Mouse (Mus musculus) midbrain, embryonic 14.5 days (tissue): ENCODE results near the gene Cx3cr1. TPM values are rescaled to one million over a fixed set of nuclear protein-coding genes. Genes with fewer than 3 reads are reported as not detected.
"Not testable (repeated sequence)": the region's sequence is repeated elsewhere in the genome, so short reads cannot be mapped to it uniquely, and the experiment has no call there.

Experiments used
- ATAC-seq: fragments of 200-750 bp; cut with Nextera tagmentation; 2 replicates; pipeline ENCODE4 v1.8.0; 2017; ENCODE audit warnings: moderate number of reproducible peaks, moderate library complexity; ENCODE audit not compliant: low FRiP score, low TSS enrichment
- DNase-seq: peaks from one replicate; pipeline ENCODE4 v3.0.0-alpha.2; 2015
- H3K27ac ChIP-seq: fragments of 300-500 bp; sonication (generic); replicated peaks from 2 replicates; pipeline ENCODE4 v1.5.1; 2014; ENCODE audit warnings: mild to moderate bottlenecking, low read depth, low read length, moderate library complexity
- H3K27me3 ChIP-seq: fragments of 300-500 bp; sonication (generic); 2 replicates; pipeline ENCODE4 v1.6.1; 2014; ENCODE audit warnings: low read length, control low read depth, mixed read lengths; ENCODE audit not compliant: control insufficient read depth, insufficient read depth
- H3K36me3 ChIP-seq: fragments of 300-500 bp; sonication (generic); 2 replicates; pipeline ENCODE4 v1.6.1; 2014; ENCODE audit warnings: low read length, control low read depth; ENCODE audit not compliant: control insufficient read depth, insufficient read depth
- H3K4me1 ChIP-seq: fragments of 300-500 bp; sonication (generic); 2 replicates; pipeline ENCODE4 v1.6.1; 2014; ENCODE audit warnings: mild to moderate bottlenecking, antibody characterized with exemption, low read length, control low read depth; ENCODE audit not compliant: control insufficient read depth, insufficient read depth
- H3K4me2 ChIP-seq: fragments of 300-500 bp; sonication (generic); 2 replicates; pipeline ENCODE4 v1.6.1; 2014; ENCODE audit warnings: mild to moderate bottlenecking, low read length, moderate library complexity
- H3K4me3 ChIP-seq: fragments of 300-500 bp; sonication (generic); replicated peaks from 2 replicates; pipeline ENCODE4 v1.5.1; 2014; ENCODE audit warnings: low read depth, low read length
- H3K9ac ChIP-seq: fragments of 300-500 bp; sonication (generic); replicated peaks from 2 replicates; pipeline ENCODE4 v1.6.1; 2014; ENCODE audit warnings: mild to moderate bottlenecking, low read length, moderate library complexity
- H3K9me3 ChIP-seq: fragments of 300-500 bp; sonication (generic); 2 replicates; pipeline ENCODE4 v1.6.1; 2016; ENCODE audit warnings: low read length, control low read depth, mixed read lengths; ENCODE audit not compliant: control insufficient read depth
- WGBS: fragments of 180-500 bp; shearing (Covaris S2); extraction: QIAGEN DNeasy Blood & Tissue Kit; methylation state at CpG from one replicate; pipeline ENCODE4 v1.1.7; 2014; 5-methylcytosine and 5-hydroxymethylcytosine counted together
- polyA plus RNA-seq: library from polyadenylated mRNA; unstranded; fragments of >200 nt; fragmentation: Nextera tagmentation; extraction: Ambion mirVana; gene quantifications from 2 replicates; pipeline ENCODE4 v1.2.1, GENCODE M21; 2014

Cx3cr1 gene
- polyA plus RNA-seq, 1 experiment from 2014 or later, result 5.0 TPM

DNA sequence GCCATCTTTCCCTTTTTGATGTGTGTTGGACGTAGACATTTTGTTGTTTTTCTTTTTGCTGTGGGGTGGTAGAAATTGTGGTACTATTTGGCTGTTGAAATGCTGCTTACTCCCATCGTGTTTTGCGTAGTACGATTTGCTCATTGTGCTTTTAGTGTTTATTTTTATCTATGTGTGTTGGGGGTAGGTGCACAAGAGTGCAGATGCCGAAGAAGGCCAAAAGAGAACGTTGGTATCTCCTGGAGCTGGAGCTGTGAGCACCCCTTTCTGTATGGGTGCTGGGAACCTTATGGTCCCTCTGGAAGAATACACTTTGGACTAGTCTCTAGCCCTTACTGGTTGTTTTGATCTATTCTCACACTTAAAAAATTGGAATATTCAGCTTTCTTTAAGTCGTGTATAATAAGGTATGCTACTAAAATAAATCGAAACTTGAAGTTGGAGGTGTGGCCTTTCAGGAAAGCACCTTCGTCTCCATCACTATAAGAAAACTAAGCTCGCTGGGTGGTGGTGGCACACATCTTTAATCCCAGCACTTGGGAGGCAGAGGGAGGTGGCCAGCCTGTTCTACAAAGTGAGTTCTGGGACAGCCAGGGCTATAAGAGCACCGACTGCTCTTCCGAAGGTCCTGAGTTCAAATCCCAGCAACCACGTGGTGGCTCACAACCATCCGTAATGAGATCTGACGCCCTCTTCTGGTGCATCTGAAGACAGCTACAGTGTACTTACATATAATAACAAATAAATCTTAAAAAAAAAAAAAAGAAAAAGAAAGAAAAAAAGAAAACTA, 41.7 kb upstream of the Cx3cr1 start:
- WGBS, result 83% methylated on average over 15 of the region's 15 CpGs
- ATAC-seq (no peak), DNase-seq (no peak)
- Histone ChIP-seq H3K27me3 (no peaks in the 10 kb centered on the region), H3K4me1 (peaks cover 7% of the 10 kb centered on the region), H3K27ac (peak overlapping the region; percentile 94), H3K36me3 (0 out of 2 replicates have a peak, but pooled peaks cover under 1% of the 10 kb centered on the region), H3K9me3 (no peaks in the 10 kb centered on the region), H3K4me3 (peak overlapping the region; percentile 85), H3K4me2 (peak overlapping the region; percentile 68), H3K9ac (0 out of 2 replicates have a peak overlapping the region, but pooled peaks have one; percentile 31)

DNA sequence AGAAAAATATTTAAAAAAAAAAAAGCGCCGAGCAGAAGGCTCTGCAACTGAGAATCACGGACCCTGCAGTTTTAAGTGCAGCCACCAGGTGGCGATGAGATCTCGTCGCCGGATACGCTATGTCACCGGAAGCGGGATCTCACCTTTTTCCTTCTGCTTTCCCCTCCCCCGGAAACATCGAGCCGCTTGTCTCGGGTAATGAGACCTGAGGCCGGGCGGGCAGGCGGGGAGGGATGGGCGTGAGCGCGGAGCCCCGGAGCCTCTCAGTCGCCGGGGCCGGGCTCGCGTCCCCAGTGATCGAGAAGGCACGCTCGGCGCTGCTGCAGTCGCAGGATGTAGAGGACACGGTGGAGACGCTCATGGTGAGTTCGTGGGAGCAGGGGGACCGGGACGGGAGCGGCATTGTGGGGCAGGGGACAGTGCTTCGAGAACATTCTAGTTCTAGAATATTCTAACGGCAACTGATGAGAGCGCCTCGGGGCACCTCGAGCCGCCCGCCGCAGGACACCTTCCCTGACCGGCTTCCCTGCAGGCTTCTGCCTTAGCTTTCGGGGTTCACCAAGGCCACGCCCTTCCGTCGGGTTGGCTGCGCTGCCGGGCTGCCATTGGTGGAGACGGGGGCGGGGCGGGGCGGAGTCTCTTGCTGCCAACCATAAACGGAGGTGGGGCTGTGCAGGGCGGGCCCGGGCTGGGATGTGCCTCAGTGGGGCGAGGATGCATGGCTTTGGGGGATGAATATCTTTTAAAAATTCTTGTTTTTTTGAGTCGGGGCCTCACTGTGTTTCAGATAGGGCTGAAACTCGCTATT, 40.7 kb upstream of the Cx3cr1 start, which contains the start of gene Slc25a38:
Gene Slc25a38, plus strand, starts transcription at position 164 of the 808 bp plus-strand sequence.
- Histone ChIP-seq H3K9me3 (no peaks in the 10 kb centered on the region), H3K27ac (peak within 1 kb of the TSS; percentile 94), H3K4me3 (peak within 1 kb of the TSS; percentile 85), H3K4me1 (peaks cover 7% of the 10 kb centered on the region), H3K36me3 (no peaks in the 10 kb centered on the region), H3K4me2 (peak within 1 kb of the TSS; percentile 68), H3K27me3 (no peaks in the 10 kb centered on the region), H3K9ac (peak within 1 kb of the TSS; percentile 81)
- DNase-seq, result peak; percentile 96
- under 1% methylated on average over 62 of the region's 62 CpGs for WGBS
- ATAC-seq, result peak; percentile 99

DNA sequence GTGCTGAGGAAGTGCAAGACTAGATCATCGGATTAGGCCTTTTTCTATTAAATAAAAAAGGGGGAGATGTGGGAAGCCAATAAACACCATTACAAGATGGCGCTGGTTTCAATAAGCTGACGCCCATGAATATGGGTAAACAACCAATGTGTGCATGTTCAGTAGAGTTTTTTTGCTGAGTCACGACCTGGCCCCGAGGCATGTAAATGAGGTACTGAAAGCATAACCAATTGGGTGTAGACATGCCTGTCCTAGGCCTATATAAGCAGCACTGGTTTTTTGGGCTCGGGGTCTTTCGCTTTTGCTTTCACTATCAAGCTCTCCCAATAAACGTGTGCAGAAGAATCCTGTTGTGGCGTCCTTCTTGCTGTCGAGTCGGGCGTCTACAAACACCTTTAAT, 39.3 kb upstream of the Cx3cr1 start:
- not testable (repeated sequence) for H3K4me1 ChIP-seq, H3K4me3 ChIP-seq, H3K4me2 ChIP-seq, ATAC-seq, H3K27me3 ChIP-seq, DNase-seq, H3K36me3 ChIP-seq, H3K27ac ChIP-seq, H3K9ac ChIP-seq, H3K9me3 ChIP-seq
- WGBS, result 95% methylated on average over 12 of the region's 12 CpGs

DNA sequence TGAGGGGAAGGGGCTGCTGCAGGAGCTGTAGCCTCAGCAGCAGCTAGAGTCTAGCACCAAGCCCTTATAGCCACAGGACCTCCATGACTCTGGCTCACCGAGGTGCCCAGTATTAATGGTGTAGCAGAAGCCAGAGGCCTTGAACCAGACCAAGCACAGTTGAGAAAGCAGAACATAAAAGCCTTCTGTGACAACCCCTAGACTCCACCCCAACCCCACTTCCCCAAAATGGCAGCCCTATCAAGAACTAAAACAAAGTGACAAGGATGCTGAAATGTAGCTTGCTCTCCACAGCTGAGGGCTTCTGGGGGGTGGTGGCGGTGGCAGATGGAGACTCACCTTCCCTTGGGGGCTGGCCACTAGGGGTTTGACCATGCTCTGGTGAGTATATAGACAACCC, 31.5 kb upstream of the Cx3cr1 start:
- no peak for ATAC-seq

DNA sequence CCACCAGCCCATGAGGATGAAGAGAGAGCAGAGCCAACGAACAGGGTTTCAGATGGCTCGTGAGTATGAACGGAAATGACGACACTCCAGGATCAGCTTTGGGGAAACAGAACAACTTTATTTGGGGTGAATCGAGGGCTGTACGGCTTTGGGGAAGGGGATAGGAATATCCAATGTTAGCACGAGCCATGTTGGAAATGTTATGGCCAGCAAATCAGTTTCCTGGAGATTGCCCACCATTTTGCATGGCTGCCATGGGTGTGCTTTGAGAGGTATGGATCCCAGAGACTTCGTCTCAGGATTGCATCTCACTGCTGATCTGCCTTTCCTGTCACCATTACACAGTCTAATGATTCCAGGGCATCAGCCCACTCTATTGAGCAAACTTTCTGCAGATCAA, 29.6 kb upstream of the Cx3cr1 start:
- Histone ChIP-seq H3K36me3 (no peaks in the 10 kb centered on the region), H3K4me1 (no peaks in the 10 kb centered on the region), H3K9ac (no peak overlapping the region), H3K27me3 (no peaks in the 10 kb centered on the region), H3K4me3 (no peak overlapping the region), H3K4me2 (no peak overlapping the region), H3K9me3 (no peaks in the 10 kb centered on the region; the same call in 1 of the 2 replicates), H3K27ac (no peak overlapping the region)
- DNase-seq, result no peak
- no peak for ATAC-seq
- 84% methylated on average over 8 of the region's 8 CpGs for WGBS

More for the DNA sequence above, 31.5 kb upstream of the Cx3cr1 start:
- Histone ChIP-seq H3K27ac (no peak overlapping the region), H3K4me2 (no peak overlapping the region), H3K36me3 (no peaks in the 10 kb centered on the region), H3K9me3 (no peaks in the 10 kb centered on the region; the same call in 1 of the 2 replicates), H3K27me3 (no peaks in the 10 kb centered on the region), H3K4me3 (no peak overlapping the region), H3K4me1 (no peaks in the 10 kb centered on the region), H3K9ac (no peak overlapping the region)
- WGBS, result 89% methylated on average over 2 of the region's 2 CpGs
- DNase-seq, result no peak

DNA sequence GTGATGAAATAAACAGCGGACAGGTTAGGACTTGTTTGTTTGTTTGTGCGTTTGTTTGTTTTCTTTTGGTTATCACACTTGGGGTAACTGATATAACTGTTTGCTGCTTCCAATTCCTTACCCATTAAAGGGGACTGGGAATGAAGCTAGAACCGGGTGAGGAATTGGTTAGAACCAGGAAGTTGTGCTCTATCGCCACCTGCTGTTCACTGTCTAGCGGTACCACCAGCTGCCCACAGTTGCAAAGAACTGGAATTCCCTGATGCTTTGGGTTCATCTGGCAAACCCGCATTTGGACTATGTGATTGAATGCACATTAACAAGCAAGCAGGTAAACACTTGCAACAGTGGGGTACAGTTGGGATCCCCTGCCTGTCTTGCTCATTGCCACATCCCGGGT, 29.0 kb upstream of the Cx3cr1 start:
- DNase-seq, result peak; percentile 87
- no peak overlapping the region for H3K4me2 ChIP-seq
- no peaks in the 10 kb centered on the region for H3K27me3 ChIP-seq
- H3K9ac ChIP-seq, result no peak overlapping the region
- 21% methylated on average over 7 of the region's 7 CpGs for WGBS
- no peak overlapping the region for H3K4me3 ChIP-seq
- H3K27ac ChIP-seq, result no peak overlapping the region
- H3K36me3 ChIP-seq, result no peaks in the 10 kb centered on the region
- ATAC-seq, result no peak
- H3K4me1 ChIP-seq, result no peaks in the 10 kb centered on the region
- H3K9me3 ChIP-seq, result no peaks in the 10 kb centered on the region; the same call in 1 of the 2 replicates

DNA sequence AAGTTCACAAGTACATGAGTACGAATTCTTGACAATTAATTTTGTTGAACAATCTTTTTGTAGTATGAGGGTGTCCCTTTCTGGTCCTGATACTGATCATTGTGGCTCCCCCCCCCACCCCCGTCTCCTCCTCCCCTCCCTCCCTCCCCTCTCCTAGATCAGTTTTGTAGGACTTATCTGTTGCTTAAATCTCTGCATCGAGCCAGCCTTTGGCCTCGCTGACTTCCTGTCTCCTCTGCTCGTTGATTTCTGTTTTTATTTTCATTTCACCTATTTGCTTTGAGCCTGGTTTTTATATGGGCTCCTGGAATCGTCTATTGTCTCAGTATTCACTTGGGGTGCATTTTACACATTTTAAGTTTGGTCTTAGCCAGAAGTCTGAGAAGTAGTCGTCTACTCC, 26.2 kb upstream of the Cx3cr1 start:
- Histone ChIP-seq H3K9me3 (no peaks in the 10 kb centered on the region), H3K36me3 (no peaks in the 10 kb centered on the region), H3K27me3 (no peaks in the 10 kb centered on the region), H3K4me2 (no peak overlapping the region), H3K4me1 (no peaks in the 10 kb centered on the region), H3K9ac (no peak overlapping the region), H3K4me3 (no peak overlapping the region), H3K27ac (no peak overlapping the region)
- 82% methylated on average over 7 of the region's 7 CpGs for WGBS
- ATAC-seq (no peak), DNase-seq (no peak)

DNA sequence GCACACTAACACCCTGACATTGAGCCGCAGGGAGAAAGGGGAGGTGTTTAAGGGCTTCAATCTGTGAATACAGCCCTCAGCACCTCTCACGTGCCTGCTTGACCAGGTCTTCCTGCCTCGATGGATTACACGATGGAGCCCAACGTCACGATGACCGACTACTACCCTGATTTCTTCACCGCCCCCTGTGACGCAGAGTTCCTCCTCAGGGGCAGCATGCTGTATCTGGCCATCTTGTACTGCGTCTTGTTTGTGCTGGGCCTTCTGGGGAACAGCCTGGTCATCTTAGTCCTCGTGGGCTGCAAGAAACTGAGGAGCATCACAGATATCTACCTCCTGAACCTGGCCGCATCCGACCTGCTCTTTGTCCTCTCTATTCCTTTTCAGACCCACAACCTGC, 24.0 kb upstream of the Cx3cr1 start:
- no peak for DNase-seq
- no peak overlapping the region for H3K4me3 ChIP-seq
- WGBS, result 89% methylated on average over 13 of the region's 13 CpGs

More for the DNA sequence above, 24.0 kb upstream of the Cx3cr1 start:
- H3K4me1 ChIP-seq, result no peaks in the 10 kb centered on the region
- H3K36me3 ChIP-seq, result no peaks in the 10 kb centered on the region
- H3K27me3 ChIP-seq, result no peaks in the 10 kb centered on the region
- H3K9ac ChIP-seq, result no peak overlapping the region
- no peak overlapping the region for H3K4me2 ChIP-seq
- no peaks in the 10 kb centered on the region for H3K9me3 ChIP-seq
- no peak for ATAC-seq
- no peak overlapping the region for H3K27ac ChIP-seq
